Mouse (Mus musculus): Measurements from ENCODE around the gene Gm47189.
"Not testable (repeated sequence)": the region's sequence is repeated elsewhere in the genome, so short reads cannot be mapped to it uniquely, and the experiment has no call there.

Gm47189 gene

DNA sequence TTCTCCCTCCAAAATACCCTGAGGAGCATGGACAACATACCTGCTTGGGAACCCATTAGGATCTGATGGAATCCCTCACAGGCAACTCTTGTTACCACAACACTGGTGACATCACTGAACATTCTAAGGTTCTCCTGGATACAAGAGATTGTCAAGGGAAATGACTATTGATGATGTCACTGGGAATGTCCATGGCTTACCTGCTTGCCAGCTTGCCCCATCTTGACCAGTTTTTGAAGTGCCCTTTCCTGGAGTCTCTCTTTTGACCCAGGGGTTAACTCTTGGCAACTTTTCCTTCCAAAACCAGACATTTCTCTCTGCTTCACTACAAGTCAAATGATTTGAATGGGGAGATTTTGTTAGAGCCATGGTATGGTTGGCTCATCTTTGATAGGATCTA, at the start of gene Gm47189:
Gene Gm47189 (minus strand): TSS at position 101 of the 400 bp plus-strand sequence.
- not testable (repeated sequence) for DNase-seq

DNA sequence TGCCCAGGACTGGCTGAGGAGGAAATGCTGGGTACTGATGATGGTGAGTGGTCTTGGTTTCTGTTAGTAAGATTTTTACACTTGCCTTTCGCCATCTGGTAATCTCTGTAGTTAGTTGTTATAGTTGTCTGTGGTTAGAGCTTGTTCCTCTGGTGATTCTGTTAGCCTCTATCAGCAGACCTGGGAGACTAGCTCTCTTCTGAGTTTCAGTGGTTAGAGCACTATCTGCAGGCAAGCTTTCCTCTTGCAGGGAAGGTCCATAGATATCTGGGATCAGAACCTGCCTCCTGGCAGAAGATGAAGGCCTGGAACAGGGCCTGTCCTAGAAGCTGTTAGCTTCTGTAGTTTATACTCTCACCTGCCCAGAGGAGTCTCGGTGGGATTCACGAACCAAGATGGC, 16.3 kb downstream of the Gm47189 start:
- DNase-seq, result peak in 1 of 2 experiments; percentile 4

DNA sequence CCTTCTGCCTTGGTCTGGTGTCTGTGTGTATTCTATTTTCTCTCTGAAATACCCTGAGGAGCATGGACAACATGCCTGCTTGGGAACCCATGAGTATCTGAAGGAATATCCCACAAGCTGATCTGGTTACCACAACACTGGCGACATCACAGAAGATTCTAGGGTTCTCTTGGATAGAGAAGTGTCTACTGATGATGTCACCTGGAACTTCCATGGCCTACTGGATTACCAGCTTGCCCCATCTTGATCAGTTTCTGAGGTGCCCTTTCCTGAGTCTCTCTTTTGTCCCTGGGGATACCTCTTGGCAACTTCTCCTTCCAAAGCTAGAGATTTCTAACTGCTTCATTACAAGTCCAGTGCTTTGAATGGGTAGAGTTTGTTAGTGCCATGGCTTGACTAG, 21.7 kb downstream of the Gm47189 start, which contains the start of gene Gm7929:
Gene Gm7929 (minus strand): TSS at position 101 of the 400 bp plus-strand sequence.
- not testable (repeated sequence) for DNase-seq

DNA sequence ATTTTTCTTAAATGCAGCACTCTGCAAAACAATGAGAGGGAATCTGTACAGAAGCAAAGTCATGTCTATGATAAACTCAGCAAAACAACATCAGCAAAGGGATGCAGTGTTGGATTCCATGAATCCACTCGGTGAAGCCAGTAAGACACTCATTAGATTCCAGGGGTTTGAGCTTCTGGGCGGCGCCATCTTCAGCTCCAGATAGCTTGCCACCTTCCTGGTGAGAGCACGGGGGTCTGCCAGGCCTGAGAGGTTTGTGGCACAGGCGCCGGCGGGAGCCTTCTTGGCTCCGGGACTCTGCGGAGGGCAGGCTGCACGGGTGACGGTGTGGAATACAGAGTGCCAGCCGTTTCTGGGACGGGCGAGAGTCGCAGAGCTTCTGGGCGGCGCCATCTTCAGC, 48.8 kb downstream of the Gm47189 start:
- not testable (repeated sequence) for DNase-seq

DNA sequence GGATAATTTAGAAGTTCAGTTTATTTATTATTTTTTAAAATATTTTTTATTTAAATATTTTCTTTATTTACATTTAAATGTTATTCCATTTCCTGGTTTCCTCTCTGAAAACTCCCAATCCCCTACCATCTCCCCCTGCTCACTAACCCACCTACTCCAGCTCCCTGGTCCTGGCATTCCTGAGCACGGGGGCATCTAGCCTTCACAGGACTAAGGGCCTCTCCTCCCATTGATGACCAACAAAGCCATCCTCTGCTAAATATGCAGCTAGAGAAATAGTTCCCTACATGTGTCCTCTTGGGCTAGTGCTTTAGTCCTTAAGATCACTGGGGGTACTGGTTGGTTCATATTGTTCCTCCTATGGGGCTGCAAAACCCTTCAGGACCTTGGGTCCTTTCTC, 55.1 kb downstream of the Gm47189 start:
- DNase-seq, result not testable (repeated sequence)

All from cerebellum, postnatal 36 days (tissue).